Mouse (Mus musculus) CD4-positive, CD25-positive, alpha-beta regulatory T cell, adult 4 months (primary cell): ENCODE data around the gene Clstn2. TPM values are rescaled to one million over a fixed set of nuclear protein-coding genes. Genes with fewer than 3 reads are reported as not detected.

Experiments used
- ATAC-seq: one replicate; pipeline ENCODE4 v1.8.0; 2017
- polyA plus RNA-seq, 2 experiments: library from polyadenylated mRNA; unstranded; fragments of 100-300 nt; shearing (Covaris generic); gene quantifications; one replicate each; pipeline ENCODE4 v1.2.1; 2017

Clstn2 gene
- polyA plus RNA-seq, 2 experiments from 2014 or later: not detected

GRCm38 (mm10) chr9:97449316-97450050 is 583.5 kb downstream of the Clstn2 start:
- no peak for ATAC-seq

GRCm38 (mm10) chr9:97439872-97440636 is 592.9 kb downstream of the Clstn2 start:
- ATAC-seq: no peak

- no peak for ATAC-seq
These were observed 598.3 kb downstream of the Clstn2 start for GRCm38 (mm10) chr9:97434666-97435065.

- no peak for ATAC-seq
These were observed 603.0 kb downstream of the Clstn2 start for GRCm38 (mm10) chr9:97429885-97430449.

DNA sequence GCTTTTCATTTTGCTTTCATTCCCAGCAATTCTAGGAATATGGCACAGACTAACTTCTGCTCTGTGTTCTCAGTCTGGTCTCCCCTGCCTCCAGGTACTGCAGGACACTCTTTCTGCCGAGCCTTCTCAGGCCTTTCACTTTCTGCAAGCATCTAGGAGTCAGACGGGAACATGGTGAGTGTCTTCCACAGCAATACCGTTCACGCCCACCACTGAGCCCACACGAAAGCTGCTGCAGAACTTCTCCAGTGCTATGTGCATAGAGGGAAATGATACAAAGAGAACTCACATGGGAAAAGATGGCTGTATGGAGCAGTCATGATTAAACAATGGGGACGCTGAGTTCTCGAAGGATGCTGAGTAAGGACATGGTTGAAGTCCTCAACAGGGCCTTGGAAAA is 604.9 kb downstream of the Clstn2 start:
- no peak for ATAC-seq

- ATAC-seq: no peak
These were observed 612.1 kb downstream of the Clstn2 start for GRCm38 (mm10) chr9:97420896-97421295.

DNA sequence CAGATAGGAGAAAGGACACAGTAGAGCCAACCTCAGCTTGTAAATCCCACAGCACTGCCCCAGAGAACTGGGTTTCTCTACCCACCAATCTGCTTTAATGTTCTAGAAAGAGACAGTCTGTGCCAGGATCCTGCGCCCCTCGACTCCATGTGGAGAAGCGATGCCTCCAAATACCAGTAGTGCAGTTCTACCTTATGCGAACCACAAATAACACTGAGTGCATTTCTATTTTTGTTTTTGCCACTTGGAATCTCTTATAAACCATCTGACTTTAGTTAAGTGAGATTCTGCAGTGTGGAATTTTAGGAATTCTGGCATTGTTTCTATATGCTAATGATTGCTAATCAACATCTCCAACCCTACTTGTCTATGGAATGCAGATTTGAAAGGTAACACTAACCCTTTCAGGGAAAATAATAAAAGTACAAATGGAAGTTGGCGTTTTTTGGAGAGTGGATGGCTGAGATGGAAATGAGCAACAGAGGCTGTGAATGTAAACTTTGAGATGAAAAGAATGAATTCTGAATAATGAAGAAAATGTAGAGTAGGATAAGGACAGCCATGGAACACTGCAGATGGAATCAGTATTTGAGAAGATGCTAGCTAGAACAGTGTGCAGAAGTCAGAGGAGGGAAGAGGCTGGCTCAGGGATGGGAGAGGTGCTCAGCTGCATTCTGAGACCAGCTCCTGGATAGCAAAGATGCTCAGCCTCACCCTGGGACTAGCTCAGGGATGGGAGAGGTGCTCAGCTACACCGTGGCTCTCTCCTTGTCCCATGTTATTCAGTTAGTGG is 617.9 kb downstream of the Clstn2 start:
- no peak for ATAC-seq

DNA sequence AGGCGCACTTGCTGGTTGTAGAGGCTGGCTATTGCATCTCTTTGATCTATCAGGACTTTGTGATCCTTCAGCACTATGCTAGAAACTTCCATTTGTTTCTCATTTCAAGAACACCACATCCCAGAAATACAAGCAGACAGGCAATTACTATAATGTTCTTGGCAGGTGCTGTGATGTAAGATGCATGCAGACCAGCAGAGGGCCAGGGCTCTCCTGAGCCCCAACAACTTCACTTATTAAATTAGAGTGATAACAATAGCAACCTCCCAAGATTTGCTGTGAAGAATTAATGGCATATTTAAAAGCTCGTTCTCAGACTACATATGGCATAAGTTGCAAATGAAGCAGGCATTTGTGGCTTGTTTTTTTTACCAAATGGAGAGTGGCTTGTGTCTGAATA is 624.8 kb downstream of the Clstn2 start:
- ATAC-seq: no peak
